Mouse (Mus musculus) hindbrain, embryonic 13.5 days (tissue): ENCODE results near the gene Cenpb. TPM values are rescaled to one million over a fixed set of nuclear protein-coding genes. Genes with fewer than 3 reads are reported as not detected.
A peak's percentile ranks its signal among the peaks of the same experiment; 100 is the strongest.

Experiments used
- ATAC-seq: fragments of 200-750 bp; cut with Nextera tagmentation; 2 replicates; pipeline ENCODE4 v1.8.0; 2017; ENCODE audit warnings: moderate TSS enrichment; ENCODE audit not compliant: low FRiP score
- H3K27ac ChIP-seq: fragments of 300-500 bp; sonication (generic); 2 replicates; pipeline ENCODE4 v1.5.1; 2015; ENCODE audit warnings: inconsistent platforms, mild to moderate bottlenecking, moderate library complexity
- H3K27me3 ChIP-seq: fragments of 300-500 bp; sonication (generic); 2 replicates; pipeline ENCODE4 v1.6.1; 2015; ENCODE audit warnings: mild to moderate bottlenecking, inconsistent platforms
- H3K36me3 ChIP-seq: fragments of 300-500 bp; sonication (generic); 2 replicates; pipeline ENCODE4 v1.6.1; 2015; ENCODE audit warnings: mild to moderate bottlenecking, inconsistent platforms
- H3K4me1 ChIP-seq: fragments of 300-500 bp; sonication (generic); replicated peaks from 2 replicates; pipeline ENCODE4 v1.6.1; 2015; ENCODE audit warnings: inconsistent platforms
- H3K4me2 ChIP-seq: fragments of 300-500 bp; sonication (generic); 2 replicates; pipeline ENCODE4 v1.6.1; 2015; ENCODE audit warnings: inconsistent platforms, mild to moderate bottlenecking, moderate library complexity
- H3K4me3 ChIP-seq: fragments of 300-500 bp; sonication (generic); 2 replicates; pipeline ENCODE4 v1.5.1; 2015; ENCODE audit warnings: mild to moderate bottlenecking, inconsistent platforms
- H3K9ac ChIP-seq: fragments of 300-500 bp; sonication (generic); 2 replicates; pipeline ENCODE4 v1.6.1; 2015; ENCODE audit warnings: mild to moderate bottlenecking, inconsistent platforms
- H3K9me3 ChIP-seq: fragments of 300-500 bp; sonication (generic); 2 replicates; pipeline ENCODE4 v1.6.1; 2016; ENCODE audit warnings: inconsistent platforms
- WGBS: fragments of 180-500 bp; shearing (Covaris S2); methylation state at CpG from one replicate; pipeline ENCODE4 v1.1.7; 2015; 5-methylcytosine and 5-hydroxymethylcytosine counted together
- polyA plus RNA-seq: library from polyadenylated mRNA; unstranded; fragments of >200 nt; fragmentation: Nextera tagmentation; extraction: Ambion mirVana; gene quantifications from 2 replicates; pipeline ENCODE4 v1.2.1, GENCODE M21; 2015

Cenpb gene
- polyA plus RNA-seq, 1 experiment from 2014 or later = 13.3 TPM

- H3K4me1 ChIP-seq = peaks cover 6% of the 10 kb centered on the region; the same call in 1 of the 2 replicates
- 29% methylated on average over 18 of the region's 18 CpGs for WGBS
- H3K27ac ChIP-seq = no peak overlapping the region
- H3K9ac ChIP-seq = no peak overlapping the region
- H3K36me3 ChIP-seq = peaks cover 42% of the 10 kb centered on the region
- no peaks in the 10 kb centered on the region for H3K27me3 ChIP-seq
- ATAC-seq = peak; percentile 30; the same call in 1 of the 2 replicates
- peak overlapping the region; percentile 6; the same call in 1 of the 2 replicates for H3K4me2 ChIP-seq
- no peaks in the 10 kb centered on the region for H3K9me3 ChIP-seq
- H3K4me3 ChIP-seq = no peak overlapping the region
Observed at GRCm38 (mm10) chr2:131142592-131142991, 37.3 kb downstream of the Cenpb start.

DNA sequence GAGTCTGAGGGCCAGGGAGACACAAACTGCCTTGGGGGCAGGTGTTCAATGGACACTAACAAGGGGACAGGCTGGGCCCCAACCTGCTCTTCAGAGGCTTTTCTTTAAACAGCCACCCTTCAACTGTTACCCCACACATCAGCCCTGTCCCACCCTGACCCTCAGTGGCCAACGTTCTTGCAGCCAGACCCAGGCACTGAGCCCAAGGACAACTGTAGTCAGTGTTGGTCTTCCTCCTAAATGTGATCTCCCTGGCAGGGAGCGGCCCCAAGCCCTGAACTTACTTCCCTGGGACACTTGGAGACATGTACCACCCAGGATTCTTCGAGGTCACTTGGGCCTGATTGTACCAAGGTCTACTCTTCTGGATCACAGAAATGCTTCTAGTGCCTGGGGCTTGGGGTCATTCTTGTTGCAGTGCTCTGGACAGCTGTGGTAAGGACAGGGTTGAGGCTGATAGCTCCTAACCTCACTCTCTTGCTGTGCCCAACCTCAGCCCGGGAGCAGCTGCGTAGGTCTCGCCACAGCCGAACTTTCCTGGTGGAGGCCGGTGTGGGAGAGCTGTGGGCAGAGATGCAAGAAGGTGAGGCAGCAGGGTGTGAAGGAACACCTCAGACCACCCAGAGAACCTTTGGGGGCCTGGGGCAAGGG is 38.4 kb downstream of the Cenpb start:
- no peak overlapping the region for H3K4me2 ChIP-seq
- H3K9me3 ChIP-seq = no peaks in the 10 kb centered on the region
- 87% methylated on average over 8 of the region's 8 CpGs for WGBS
- H3K4me1 ChIP-seq = peaks cover 6% of the 10 kb centered on the region; the same call in 1 of the 2 replicates
- H3K4me3 ChIP-seq = no peak overlapping the region
- H3K27ac ChIP-seq = no peak overlapping the region
- no peaks in the 10 kb centered on the region for H3K27me3 ChIP-seq
- H3K36me3 ChIP-seq = peaks cover 31% of the 10 kb centered on the region
- no peak for ATAC-seq
- H3K9ac ChIP-seq = no peak overlapping the region

GRCm38 (mm10) chr2:131140533-131140905 is 39.3 kb downstream of the Cenpb start:
- no peaks in the 10 kb centered on the region for H3K27me3 ChIP-seq
- 73% methylated on average over 5 of the region's 5 CpGs for WGBS
- peaks cover 6% of the 10 kb centered on the region; the same call in 1 of the 2 replicates for H3K4me1 ChIP-seq
- H3K9me3 ChIP-seq = no peaks in the 10 kb centered on the region
- peaks cover 21% of the 10 kb centered on the region for H3K36me3 ChIP-seq
- H3K9ac ChIP-seq = no peak overlapping the region
- H3K4me3 ChIP-seq = no peak overlapping the region
- H3K27ac ChIP-seq = 0 out of 2 replicates have a peak overlapping the region, but pooled peaks have one; percentile 8
- ATAC-seq = no peak
- no peak overlapping the region for H3K4me2 ChIP-seq

DNA sequence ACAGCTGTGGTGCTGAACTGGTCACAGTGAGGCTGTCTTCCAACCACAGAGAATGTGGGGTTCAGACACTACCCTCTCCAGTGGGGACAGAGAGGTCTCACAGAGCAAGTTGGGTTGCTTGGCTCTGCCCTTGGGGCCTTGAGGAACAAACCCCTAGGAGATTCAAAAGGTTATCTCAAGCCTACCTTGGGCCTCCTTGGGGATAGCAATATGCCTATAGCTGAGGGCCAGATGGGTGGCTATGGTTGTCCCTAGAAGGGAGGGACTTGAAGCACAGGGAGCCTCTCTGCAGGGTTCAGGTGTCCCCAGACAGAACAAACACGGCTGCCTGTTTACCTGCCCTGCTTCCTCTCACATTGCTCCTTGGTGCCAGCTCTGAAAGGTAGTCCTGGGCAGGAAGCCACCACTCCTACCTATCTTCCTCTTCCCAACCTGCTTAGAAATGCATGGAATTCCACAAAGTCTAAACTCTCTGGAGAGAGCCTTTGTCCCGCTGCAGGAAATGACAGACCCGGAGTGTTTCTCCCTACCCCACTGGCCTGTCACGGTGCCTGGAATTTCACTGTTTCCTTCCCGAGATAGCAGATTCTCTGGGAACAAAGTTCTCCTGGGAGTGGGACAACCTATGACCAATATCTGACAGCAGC is 39.9 kb downstream of the Cenpb start:
- ATAC-seq = no peak
- no peak overlapping the region for H3K27ac ChIP-seq
- no peak overlapping the region for H3K4me2 ChIP-seq
- no peaks in the 10 kb centered on the region for H3K27me3 ChIP-seq
- no peak overlapping the region for H3K9ac ChIP-seq
- 62% methylated on average over 5 of the region's 5 CpGs for WGBS
- no peaks in the 10 kb centered on the region for H3K9me3 ChIP-seq
- H3K4me1 ChIP-seq = peaks cover 6% of the 10 kb centered on the region; the same call in 1 of the 2 replicates
- peaks cover 16% of the 10 kb centered on the region for H3K36me3 ChIP-seq
- no peak overlapping the region for H3K4me3 ChIP-seq

GRCm38 (mm10) chr2:131139287-131139686 is 40.6 kb downstream of the Cenpb start:
- ATAC-seq = no peak
- no peaks in the 10 kb centered on the region for H3K27me3 ChIP-seq
- WGBS = 94% methylated on average over 5 of the region's 5 CpGs

DNA sequence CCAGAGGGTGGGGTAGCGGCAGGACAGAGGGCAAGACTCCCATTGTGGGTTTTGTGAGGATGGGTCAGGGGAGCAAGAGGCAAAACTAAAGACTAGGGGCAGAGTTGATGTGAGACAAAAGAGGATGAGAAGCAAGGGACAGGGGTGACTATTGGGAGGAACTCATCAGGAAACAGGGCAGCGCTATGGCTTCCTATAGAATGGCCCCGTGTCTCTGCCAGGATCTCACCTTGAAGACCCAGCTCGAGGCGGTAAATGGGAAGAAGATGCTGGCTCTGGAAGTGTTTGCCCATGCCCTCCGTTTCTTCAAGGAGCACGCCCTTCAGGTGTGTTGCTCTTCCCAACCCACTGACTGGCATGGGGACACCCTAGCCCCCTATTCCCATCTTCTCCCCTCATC is 41.1 kb downstream of the Cenpb start:
- peaks cover 6% of the 10 kb centered on the region for H3K36me3 ChIP-seq
- H3K9ac ChIP-seq = no peak overlapping the region
- no peak overlapping the region for H3K4me3 ChIP-seq
- no peak for ATAC-seq
- peaks cover 6% of the 10 kb centered on the region; the same call in 1 of the 2 replicates for H3K4me1 ChIP-seq
- no peak overlapping the region for H3K27ac ChIP-seq
- WGBS = 76% methylated on average over 7 of the region's 7 CpGs
- H3K27me3 ChIP-seq = no peaks in the 10 kb centered on the region
- no peak overlapping the region for H3K4me2 ChIP-seq
- no peaks in the 10 kb centered on the region for H3K9me3 ChIP-seq

More at GRCm38 (mm10) chr2:131139287-131139686, 40.6 kb downstream of the Cenpb start:
- Histone ChIP-seq H3K4me1 (peaks cover 6% of the 10 kb centered on the region; the same call in 1 of the 2 replicates), H3K27ac (no peak overlapping the region), H3K4me2 (no peak overlapping the region), H3K9me3 (no peaks in the 10 kb centered on the region), H3K36me3 (peaks cover 9% of the 10 kb centered on the region), H3K4me3 (no peak overlapping the region), H3K9ac (no peak overlapping the region)

DNA sequence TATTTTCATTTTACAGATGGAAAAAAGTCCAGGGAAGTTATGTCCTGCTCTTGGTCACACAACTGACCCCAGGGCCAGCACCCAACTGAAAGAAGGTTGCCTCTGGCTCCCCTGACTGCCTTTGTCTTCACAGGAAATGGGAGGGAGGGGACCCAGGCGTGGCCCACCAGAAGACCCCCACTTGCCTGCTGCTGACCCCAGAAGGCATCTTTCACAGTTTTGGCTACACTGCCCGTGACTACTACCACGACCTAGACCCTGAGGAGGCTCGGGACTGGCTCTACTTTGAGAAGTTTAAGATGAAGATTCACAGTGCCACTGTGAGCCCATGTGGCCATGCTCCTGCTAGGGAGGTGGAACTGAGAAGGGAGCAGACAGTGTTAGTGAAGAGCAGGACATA is 41.6 kb downstream of the Cenpb start:
- Histone ChIP-seq H3K4me3 (no peak overlapping the region), H3K27ac (no peak overlapping the region), H3K36me3 (peaks cover 1% of the 10 kb centered on the region), H3K4me1 (peaks cover 6% of the 10 kb centered on the region; the same call in 1 of the 2 replicates), H3K9me3 (no peaks in the 10 kb centered on the region), H3K4me2 (no peak overlapping the region), H3K9ac (no peak overlapping the region), H3K27me3 (no peaks in the 10 kb centered on the region)
- WGBS = 79% methylated on average over 4 of the region's 4 CpGs
- no peak for ATAC-seq

GRCm38 (mm10) chr2:131135521-131136139 is 44.2 kb downstream of the Cenpb start:
- Histone ChIP-seq H3K4me3 (no peak overlapping the region), H3K9ac (no peak overlapping the region), H3K9me3 (no peaks in the 10 kb centered on the region), H3K27me3 (no peaks in the 10 kb centered on the region), H3K27ac (no peak overlapping the region), H3K36me3 (no peaks in the 10 kb centered on the region), H3K4me2 (no peak overlapping the region), H3K4me1 (no peaks in the 10 kb centered on the region)
- ATAC-seq = no peak
- 86% methylated on average over 11 of the region's 11 CpGs for WGBS

DNA sequence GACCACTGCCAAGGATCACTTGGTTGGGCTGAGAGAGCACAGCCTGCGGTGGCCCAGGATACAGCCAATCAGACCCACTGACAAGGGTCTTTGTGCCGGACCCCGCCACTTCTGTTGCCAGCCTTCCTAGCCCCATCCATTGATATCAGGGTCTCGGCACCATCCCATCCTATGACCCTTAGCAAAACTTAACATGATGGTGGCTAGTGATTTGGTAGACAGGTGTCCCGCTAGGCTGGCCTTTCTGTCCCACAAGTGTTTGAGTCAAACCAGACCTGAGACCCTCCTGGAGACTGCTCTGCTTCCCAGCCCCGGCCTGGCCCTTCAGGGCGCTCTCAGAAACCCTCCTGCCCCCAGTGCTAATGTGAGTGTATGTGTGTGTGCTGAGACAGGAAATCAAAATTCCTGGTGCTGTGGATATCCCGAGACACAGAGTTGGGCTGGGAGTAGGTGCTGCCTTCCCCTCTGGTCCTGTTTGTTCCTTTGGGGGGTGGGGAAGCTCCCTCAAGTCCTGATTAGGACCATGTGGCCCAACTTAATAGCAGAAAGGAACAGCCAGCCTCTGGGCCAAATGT is 45.0 kb downstream of the Cenpb start:
- no peak for ATAC-seq
- no peak overlapping the region for H3K27ac ChIP-seq
- WGBS = 88% methylated on average over 8 of the region's 8 CpGs
- no peaks in the 10 kb centered on the region for H3K9me3 ChIP-seq
- no peaks in the 10 kb centered on the region for H3K4me1 ChIP-seq
- no peak overlapping the region for H3K4me2 ChIP-seq
- H3K4me3 ChIP-seq = no peak overlapping the region
- no peak overlapping the region for H3K9ac ChIP-seq
- H3K27me3 ChIP-seq = no peaks in the 10 kb centered on the region
- no peaks in the 10 kb centered on the region for H3K36me3 ChIP-seq

DNA sequence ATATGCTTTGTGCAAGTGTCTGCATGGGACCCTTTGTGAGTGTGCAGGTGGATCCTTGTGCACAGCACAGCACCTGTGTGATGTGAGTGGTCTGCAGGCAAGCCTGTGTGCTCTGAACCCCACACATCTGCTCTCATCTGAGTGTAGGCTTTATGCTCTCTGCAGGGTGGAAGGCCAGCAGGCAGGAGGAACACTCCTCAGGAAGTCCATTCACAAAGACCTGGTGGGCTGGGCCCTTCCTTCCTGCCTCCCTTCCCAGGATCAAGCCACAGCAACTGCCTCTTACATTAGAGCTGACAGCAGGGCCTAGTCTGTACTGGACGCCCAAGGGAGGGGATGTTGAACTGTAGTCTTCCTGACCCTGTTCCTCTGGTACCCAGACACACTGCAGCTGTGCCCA is 45.5 kb downstream of the Cenpb start:
- Histone ChIP-seq H3K36me3 (no peaks in the 10 kb centered on the region), H3K4me1 (no peaks in the 10 kb centered on the region), H3K27me3 (no peaks in the 10 kb centered on the region), H3K9ac (no peak overlapping the region), H3K4me2 (no peak overlapping the region), H3K4me3 (no peak overlapping the region), H3K9me3 (no peaks in the 10 kb centered on the region), H3K27ac (no peak overlapping the region)
- ATAC-seq = no peak
- 63% methylated on average over 1 of the region's 1 CpGs for WGBS

GRCm38 (mm10) chr2:131132930-131133547 is 46.8 kb downstream of the Cenpb start, which contains the start of gene Gm11037:
Gene Gm11037, plus strand, starts transcription at chr2:131133497.
- Histone ChIP-seq H3K4me3 (no peak within 1 kb of the TSS), H3K9me3 (no peaks in the 10 kb centered on the region), H3K36me3 (no peaks in the 10 kb centered on the region), H3K4me1 (no peaks in the 10 kb centered on the region), H3K27me3 (no peaks in the 10 kb centered on the region), H3K27ac (no peak within 1 kb of the TSS), H3K9ac (no peak within 1 kb of the TSS), H3K4me2 (no peak within 1 kb of the TSS)
- ATAC-seq = no peak
- 89% methylated on average over 9 of the region's 9 CpGs for WGBS
